10 mouse cellular contexts compared by ENCODE assay signal in the genomic region with DNA sequence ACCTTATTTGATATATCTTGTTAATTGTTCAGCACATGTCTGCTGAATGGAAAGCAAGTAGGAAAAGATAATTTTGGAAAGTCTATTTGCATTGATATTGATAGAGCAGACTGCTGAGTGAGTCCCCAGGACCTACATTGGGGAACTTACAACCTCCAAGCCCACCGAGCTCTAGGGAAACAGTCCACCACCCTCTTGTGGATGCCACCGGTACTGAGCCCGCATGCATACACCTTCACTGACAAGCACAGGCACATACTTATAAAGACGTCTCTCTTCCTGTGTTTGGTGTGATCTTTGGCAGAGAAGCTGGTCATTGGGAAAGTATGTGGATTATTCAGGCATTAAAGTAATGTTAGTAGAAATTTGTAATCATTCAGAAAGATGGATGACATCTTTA. TPM values are rescaled to one million over a fixed set of nuclear protein-coding genes. Genes with fewer than 3 reads are reported as not detected.
A peak's percentile ranks its signal among the peaks of the same experiment; 100 is the strongest.
DNase-seq lines count a peak whose midpoint lies in the region; ATAC-seq lines count a peak whose summit lies in the region.
"Had no signal": no experiment of that assay in that cellular context is flagged by ENCODE, and none has a peak within 500 bp of the region (broad histone marks: within the 10 kb centered on the region; RNA-seq: fewer than 3 reads in every experiment).

No protein-coding gene starts in this region.

- DNase-seq in hindbrain, embryonic 10.5 days (ENCODE audit: low spot score) = peak; percentile 13
- peak; percentile 12 for DNase-seq in thymus, postnatal 14 days
- no peak for DNase-seq in thymus, adult 18-20 months
- DNase-seq in embryo, embryonic 9.5 days (ENCODE audit: extremely low spot score) = peak; percentile 25
- peak; percentile 47 for DNase-seq in thymus, postnatal 4 days
- DNase-seq in spleen, postnatal 14 days (ENCODE audit: low spot score in 2 of 2) = no peak
- no peak for DNase-seq in Muller cell, postnatal 12 days (ENCODE audit: inconsistent ontology term)
- DNase-seq: kidney, adult 8-10 months had no signal

- ATAC-seq in hindbrain, embryonic 13.5 days (ENCODE audit: low FRiP score) = no peak

- no peaks in the 10 kb centered on the region for H3K4me1 ChIP-seq in hindbrain, embryonic 10.5 days (replicated peaks)
- no peaks in the 10 kb centered on the region for H3K4me1 ChIP-seq in hindbrain, embryonic 13.5 days (replicated peaks)
- H3K4me1 ChIP-seq: limb, embryonic 15.5 days had no signal

- WGBS in hindbrain, embryonic 10.5 days = 38% methylated on average over 4 of the region's 4 CpGs
- WGBS in hindbrain, embryonic 13.5 days = 39% methylated on average over 4 of the region's 4 CpGs

- no peak overlapping the region for H3K4me3 ChIP-seq in hindbrain, embryonic 10.5 days
- H3K4me3 ChIP-seq in hindbrain, embryonic 13.5 days = no peak overlapping the region
- H3K4me3 ChIP-seq: limb, embryonic 15.5 days had no signal

- H3K36me3 ChIP-seq in hindbrain, embryonic 10.5 days = no peaks in the 10 kb centered on the region
- H3K36me3 ChIP-seq in hindbrain, embryonic 13.5 days = no peaks in the 10 kb centered on the region
- H3K36me3 ChIP-seq: limb, embryonic 15.5 days had no signal

- H3K27me3 ChIP-seq in hindbrain, embryonic 10.5 days (ENCODE audit: insufficient read depth, poor library complexity, severe bottlenecking) = no peaks in the 10 kb centered on the region
- no peaks in the 10 kb centered on the region for H3K27me3 ChIP-seq in hindbrain, embryonic 13.5 days
- H3K27me3 ChIP-seq: limb, embryonic 15.5 days had no signal

- no peak overlapping the region for H3K4me2 ChIP-seq in hindbrain, embryonic 13.5 days
- H3K4me2 ChIP-seq: limb, embryonic 15.5 days had no signal

- no peaks in the 10 kb centered on the region for H3K9me3 ChIP-seq in hindbrain, embryonic 10.5 days
- no peaks in the 10 kb centered on the region for H3K9me3 ChIP-seq in hindbrain, embryonic 13.5 days
- H3K9me3 ChIP-seq: limb, embryonic 15.5 days had no signal

- no peak overlapping the region for H3K27ac ChIP-seq in hindbrain, embryonic 10.5 days
- H3K27ac ChIP-seq in hindbrain, embryonic 13.5 days = no peak overlapping the region
- H3K27ac ChIP-seq: limb, embryonic 15.5 days had no signal

- no peak overlapping the region for H3K9ac ChIP-seq in hindbrain, embryonic 13.5 days
- H3K9ac ChIP-seq: limb, embryonic 15.5 days had no signal

RNA-seq across cellular contexts. Expression of a gene that starts 14.4 kb away (rescaled TPM):
- polyA plus RNA-seq in hindbrain, embryonic 10.5 days (2016; fragmentation: Nextera tagmentation; extraction: Ambion mirVana) = 4.4 and 7.6 TPM in 2 replicates
- 9.5 and 9.7 TPM in 2 replicates for polyA plus RNA-seq in hindbrain, embryonic 13.5 days (2015; fragmentation: Nextera tagmentation; extraction: Ambion mirVana)

RNA-seq across cellular contexts. Expression of a gene that starts 53.8 kb away (rescaled TPM):
- 57.0 and 60.5 TPM in 2 replicates for polyA plus RNA-seq in hindbrain, embryonic 10.5 days (2016; fragmentation: Nextera tagmentation; extraction: Ambion mirVana)
- polyA plus RNA-seq in hindbrain, embryonic 13.5 days (2015; fragmentation: Nextera tagmentation; extraction: Ambion mirVana) = 133 and 140 TPM in 2 replicates

Comparison
In these comparisons a context has a peak if more than half of its experiments do, and no peak if none do; other contexts are left out.
1. DNase-seq: peak in hindbrain, embryonic 10.5 days (single experiment), thymus, postnatal 14 days (single experiment), embryo, embryonic 9.5 days (single experiment) and thymus, postnatal 4 days (single experiment); none in thymus, adult 18-20 months (0 of 2), spleen, postnatal 14 days (0 of 2) and Muller cell, postnatal 12 days (single experiment).